In genomic region chr19:18841789-18842562, GRCm38 (mm10) we compare ENCODE assay signal across 25 mouse cellular contexts.
A peak's percentile ranks its signal among the peaks of the same experiment; 100 is the strongest.
DNase-seq lines count a peak whose midpoint lies in the region; ATAC-seq and TF ChIP-seq lines count a peak whose summit lies in the region.
"Had no signal": no experiment of that assay in that cellular context is flagged by ENCODE, and none has a peak within 500 bp of the region (broad histone marks: within the 10 kb centered on the region; RNA-seq: fewer than 3 reads in every experiment).

No protein-coding gene starts in this region.

- DNase-seq in cerebellum, postnatal 10 days, result peak; percentile 16 to 25
- no peak for DNase-seq in cerebellum, adult 9-11 months
- DNase-seq in forebrain, postnatal 0 days, result no peak
- no peak for DNase-seq in lung, postnatal 25 days (ENCODE audit: low spot score)
- DNase-seq in testis, postnatal 14 days (ENCODE audit: low spot score), result no peak
- DNase-seq: adrenal gland, postnatal 10 days; cerebellum, adult 2 months; gastrocnemius, adult 2 months; kidney, adult 9 months; kidney, postnatal 25 days; layer of hippocampus, postnatal 36 days; midbrain, embryonic 14.5 days; right cerebral cortex, postnatal 4 days had no signal

- no peak for TF ChIP-seq POLR2A in testis, adult 2 months (IDR thresholded peaks at IDR 0.05; ENCODE audit: control insufficient read depth, low read depth, low read length)

- no peaks in the 10 kb centered on the region; the same call in 1 of the 2 replicates for H3K4me1 ChIP-seq in forebrain, embryonic 15.5 days
- H3K4me1 ChIP-seq in forebrain, postnatal 0 days (ENCODE audit: insufficient read depth), result no peaks in the 10 kb centered on the region
- no peaks in the 10 kb centered on the region; the same call in 1 of the 2 replicates for H3K4me1 ChIP-seq in lung, embryonic 15.5 days
- peaks cover 2% of the 10 kb centered on the region; the same call in 1 of the 2 replicates for H3K4me1 ChIP-seq in testis, adult 2 months (ENCODE audit: control insufficient read depth, insufficient read depth, low read length)
- H3K4me1 ChIP-seq: embryonic facial prominence, embryonic 12.5 days; hindbrain, embryonic 10.5 days; limb, embryonic 13.5 days; liver, embryonic 12.5 days; stomach, embryonic 15.5 days had no signal

- no peaks in the 10 kb centered on the region for H3K9me3 ChIP-seq in forebrain, embryonic 15.5 days
- no peaks in the 10 kb centered on the region for H3K9me3 ChIP-seq in forebrain, postnatal 0 days (ENCODE audit: low read length)
- H3K9me3 ChIP-seq in lung, embryonic 15.5 days, result no peaks in the 10 kb centered on the region
- H3K9me3 ChIP-seq: embryonic facial prominence, embryonic 12.5 days; hindbrain, embryonic 10.5 days; limb, embryonic 13.5 days; liver, embryonic 12.5 days; stomach, embryonic 15.5 days had no signal

- no peaks in the 10 kb centered on the region for H3K27me3 ChIP-seq in forebrain, embryonic 15.5 days
- H3K27me3 ChIP-seq in forebrain, postnatal 0 days (ENCODE audit: insufficient read depth, low read length), result no peaks in the 10 kb centered on the region
- no peaks in the 10 kb centered on the region for H3K27me3 ChIP-seq in lung, embryonic 15.5 days
- H3K27me3 ChIP-seq in testis, adult 2 months (ENCODE audit: control insufficient read depth, insufficient read depth, low read length), result no peaks in the 10 kb centered on the region
- H3K27me3 ChIP-seq: embryonic facial prominence, embryonic 12.5 days; limb, embryonic 13.5 days; liver, embryonic 12.5 days; stomach, embryonic 15.5 days had no signal

- no peak overlapping the region for H3K4me3 ChIP-seq in forebrain, embryonic 15.5 days
- H3K4me3 ChIP-seq in forebrain, postnatal 0 days (ENCODE audit: low read depth, low read length), result no peak overlapping the region
- H3K4me3 ChIP-seq in lung, embryonic 15.5 days, result no peak overlapping the region
- peak overlapping the region; percentile 82 for H3K4me3 ChIP-seq in testis, adult 2 months (ENCODE audit: control insufficient read depth, low read depth, low read length)
- H3K4me3 ChIP-seq: embryonic facial prominence, embryonic 12.5 days; erythroblast, embryonic 14.5 days; gastrocnemius, adult 2 months; hindbrain, embryonic 10.5 days; limb, embryonic 13.5 days; liver, embryonic 12.5 days; stomach, embryonic 15.5 days had no signal

- H3K36me3 ChIP-seq in forebrain, embryonic 15.5 days, result no peaks in the 10 kb centered on the region
- H3K36me3 ChIP-seq in forebrain, postnatal 0 days (ENCODE audit: insufficient read depth), result no peaks in the 10 kb centered on the region
- H3K36me3 ChIP-seq in lung, embryonic 15.5 days, result no peaks in the 10 kb centered on the region
- no peaks in the 10 kb centered on the region for H3K36me3 ChIP-seq in testis, adult 2 months (ENCODE audit: control insufficient read depth, insufficient read depth, low read length)
- H3K36me3 ChIP-seq: embryonic facial prominence, embryonic 12.5 days; hindbrain, embryonic 10.5 days; limb, embryonic 13.5 days; liver, embryonic 12.5 days; stomach, embryonic 15.5 days had no signal

- no peak overlapping the region for H3K4me2 ChIP-seq in forebrain, embryonic 15.5 days (replicated peaks)
- H3K4me2 ChIP-seq in forebrain, postnatal 0 days (ENCODE audit: low read depth), result no peak overlapping the region
- H3K4me2 ChIP-seq in lung, embryonic 15.5 days, result peak overlapping the region; percentile 11; the same call in 1 of the 2 replicates
- H3K4me2 ChIP-seq: embryonic facial prominence, embryonic 12.5 days; heart, embryonic 11.5 days; limb, embryonic 13.5 days; liver, embryonic 12.5 days; stomach, embryonic 15.5 days had no signal

- no peak overlapping the region for H3K9ac ChIP-seq in forebrain, embryonic 15.5 days (replicated peaks)
- H3K9ac ChIP-seq in forebrain, postnatal 0 days, result no peak overlapping the region
- no peak overlapping the region for H3K9ac ChIP-seq in lung, embryonic 15.5 days
- H3K9ac ChIP-seq: embryonic facial prominence, embryonic 12.5 days; limb, embryonic 13.5 days; liver, embryonic 12.5 days; stomach, embryonic 15.5 days had no signal

- no peak overlapping the region for H3K27ac ChIP-seq in forebrain, embryonic 15.5 days (replicated peaks)
- no peak overlapping the region for H3K27ac ChIP-seq in forebrain, postnatal 0 days (ENCODE audit: low read depth, low read length)
- no peak overlapping the region for H3K27ac ChIP-seq in lung, embryonic 15.5 days
- H3K27ac ChIP-seq in testis, adult 2 months (ENCODE audit: control insufficient read depth, insufficient read depth, low read depth, low read length), result no peak overlapping the region
- H3K27ac ChIP-seq: embryonic facial prominence, embryonic 12.5 days; gastrocnemius, adult 2 months; hindbrain, embryonic 10.5 days; hindbrain, postnatal 0 days; limb, embryonic 13.5 days; liver, embryonic 12.5 days; stomach, embryonic 15.5 days had no signal

- ATAC-seq in forebrain, embryonic 15.5 days (replicated peaks), result 0 out of 2 replicates have a peak, but pooled peaks have one; percentile 55
- no peak for ATAC-seq in forebrain, postnatal 0 days
- peak; percentile 84 for ATAC-seq in lung, embryonic 15.5 days (ENCODE audit: borderline replicate concordance, extremely low read depth, low FRiP score, low TSS enrichment)
- ATAC-seq: hindbrain, postnatal 0 days; intestine, embryonic 16.5 days; liver, embryonic 12.5 days had no signal

- TF ChIP-seq CTCF in forebrain, postnatal 0 days (IDR thresholded peaks at IDR 0.05; ENCODE audit: low read depth), result no peak
- TF ChIP-seq CTCF in testis, adult 2 months (IDR thresholded peaks at IDR 0.05; ENCODE audit: control insufficient read depth, insufficient read depth, insufficient replicate concordance, low read depth, low read length), result no peak

- 66% methylated on average over 19 of the region's 19 CpGs for WGBS in forebrain, embryonic 15.5 days
- 64% methylated on average over 19 of the region's 19 CpGs for WGBS in forebrain, postnatal 0 days
- 46% methylated on average over 19 of the region's 19 CpGs for WGBS in lung, embryonic 15.5 days

Comparison
In these comparisons a context has a peak if more than half of its experiments do, and no peak if none do; other contexts are left out.
1. DNase-seq: peak in cerebellum, postnatal 10 days (2 of 2); none in cerebellum, adult 9-11 months (single experiment), forebrain, postnatal 0 days (single experiment), lung, postnatal 25 days (single experiment) and testis, postnatal 14 days (single experiment).